Mouse (Mus musculus) lung, adult 2 months (tissue): ENCODE measurements around the gene Spsb4.

Experiments
- CTCF ChIP-seq: fragments of 200-500 bp; IDR thresholded peaks from 2 replicates; pipeline ENCODE4 v1.5.1; 2011; ENCODE audit warnings: mild to moderate bottlenecking, low read length, control low read depth; ENCODE audit not compliant: insufficient read depth
- POLR2A ChIP-seq: fragments of 200-500 bp; IDR thresholded peaks from 2 replicates; pipeline ENCODE4 v1.6.1; 2011; ENCODE audit warnings: low read depth, mild to moderate bottlenecking, control low read depth, low read length, borderline replicate concordance; ENCODE audit errors: extremely low read depth

DNA sequence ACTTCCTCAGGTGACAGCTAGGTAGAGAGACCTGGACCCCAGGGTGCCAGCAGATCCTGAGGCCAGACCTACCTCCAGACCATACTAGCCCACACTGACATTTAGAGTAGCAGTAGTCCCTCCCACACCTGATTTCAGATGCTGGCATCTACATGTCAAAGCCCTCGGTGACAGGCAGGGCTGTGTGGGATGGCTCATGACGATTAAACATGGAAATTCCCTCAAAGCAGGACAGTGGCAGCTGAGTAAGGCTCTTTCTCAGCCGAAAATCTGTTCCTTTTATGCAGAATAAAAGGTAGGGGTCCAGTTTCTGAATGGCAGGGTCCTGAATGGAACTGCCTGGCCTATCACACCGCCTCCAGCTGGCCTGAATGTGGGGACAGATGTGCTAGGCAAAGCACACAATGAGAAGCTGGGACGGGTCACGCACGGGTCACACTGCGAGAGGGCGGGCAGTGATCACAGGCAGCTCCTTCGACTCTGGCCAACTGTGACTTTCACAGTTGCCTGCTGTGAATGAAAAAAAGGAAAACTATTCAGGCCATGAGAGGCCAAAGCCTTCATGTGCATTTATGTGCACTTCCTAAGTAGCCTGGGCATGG, 29.2 kb downstream of the Spsb4 start:
- TF ChIP-seq CTCF = no peak
- no peak for TF ChIP-seq POLR2A
